Mouse (Mus musculus): ENCODE results near the gene 6030445D17Rik.

- no peak for TF ChIP-seq POLR2A (IDR thresholded peaks at IDR 0.05; ENCODE audit: extremely low read depth, insufficient read depth, low read length)
- TF ChIP-seq CTCF (IDR thresholded peaks at IDR 0.05; ENCODE audit: low read depth, low read length): no peak
Observed at GRCm38 (mm10) chr4:136469941-136470346, 7.9 kb downstream of the 6030445D17Rik start.
